Mouse (Mus musculus) urinary bladder, postnatal 10 days (tissue): Measurements from ENCODE around the gene Serpina9.
"Not testable (repeated sequence)": the region's sequence is repeated elsewhere in the genome, so short reads cannot be mapped to it uniquely, and the experiment has no call there.

Experiments used
- DNase-seq: peaks from one replicate; pipeline ENCODE4 v3.0.0; 2022; ENCODE audit warnings: low spot score

Gene Serpina9

GRCm38 (mm10) chr12:103989857-103990256, 23.7 kb downstream of the Serpina9 start, which contains the start of gene Serpina11:
Gene Serpina11 (minus strand): TSS chr12:103989957.
- no peak for DNase-seq

DNA sequence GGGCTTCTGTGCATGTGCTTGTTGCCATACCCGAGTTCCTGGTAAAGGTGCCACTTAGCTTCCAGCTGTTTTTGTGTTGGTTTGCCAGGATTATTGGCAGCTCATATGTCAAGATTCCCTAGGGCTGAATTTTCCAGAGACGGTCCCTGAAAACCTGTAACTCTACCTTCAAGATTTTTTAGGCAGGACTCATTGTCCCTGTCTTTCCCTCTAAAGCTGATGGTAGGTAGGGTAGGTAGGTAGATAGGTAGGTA, 24.1 kb downstream of the Serpina9 start:
- no peak for DNase-seq

GRCm38 (mm10) chr12:103988754-103989513, 24.6 kb downstream of the Serpina9 start:
- DNase-seq, result no peak

GRCm38 (mm10) chr12:103985868-103986267, 27.7 kb downstream of the Serpina9 start:
- DNase-seq, result no peak

GRCm38 (mm10) chr12:103984935-103985334, 28.6 kb downstream of the Serpina9 start:
- DNase-seq, result no peak

DNA sequence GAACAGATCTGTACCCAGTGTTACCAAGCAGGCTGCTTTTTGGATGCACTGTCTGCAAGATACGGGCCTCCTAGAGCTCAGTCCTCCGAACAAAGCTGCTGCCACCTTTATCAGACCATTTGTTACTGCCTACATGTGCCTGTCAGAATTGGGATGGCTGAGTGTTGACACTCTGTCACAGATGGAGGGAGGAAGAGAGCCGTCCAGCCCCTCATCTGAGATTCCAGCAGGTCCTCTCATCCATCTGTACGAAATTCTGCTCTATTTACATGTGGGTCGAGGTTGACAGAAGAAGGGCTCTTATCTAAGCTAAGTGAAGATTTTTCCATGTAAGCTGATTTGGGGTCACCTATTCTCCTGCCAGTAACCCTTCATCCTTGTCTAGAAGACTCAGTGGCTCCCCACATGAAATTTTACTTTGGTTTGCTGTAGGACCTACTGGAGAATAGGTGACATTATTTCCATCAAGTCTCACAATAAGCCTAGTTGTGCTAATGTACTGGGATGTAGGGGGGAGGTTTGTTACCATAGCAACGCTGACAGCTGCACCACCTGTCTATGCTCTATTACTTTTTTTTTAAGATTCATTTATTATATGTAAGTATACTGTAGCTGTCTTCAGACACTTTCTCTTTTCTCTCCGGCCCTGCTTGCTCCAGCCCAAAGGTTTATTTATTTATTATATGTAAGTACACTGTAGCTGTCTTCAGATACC, 31.8 kb downstream of the Serpina9 start:
- no peak for DNase-seq

DNA sequence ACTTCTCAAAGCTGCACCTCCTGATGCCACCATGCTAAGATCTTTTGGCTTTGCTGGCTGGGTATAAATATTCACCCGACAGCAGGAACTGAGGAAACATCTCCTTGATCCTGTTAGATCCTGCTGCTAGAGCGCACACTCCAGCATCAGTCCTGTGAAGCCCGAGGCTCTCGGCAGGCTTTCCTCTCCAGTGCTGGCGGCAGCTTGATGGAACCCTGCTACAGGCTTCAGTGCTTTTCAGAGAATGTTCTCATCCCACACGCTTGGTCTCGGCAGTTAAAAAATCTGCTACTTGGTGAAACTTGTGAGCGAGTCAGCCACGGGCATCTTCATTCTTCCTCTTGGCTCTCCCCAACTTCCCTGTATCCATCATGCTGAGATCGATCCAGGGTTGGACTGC, 35.3 kb downstream of the Serpina9 start:
- no peak for DNase-seq

DNA sequence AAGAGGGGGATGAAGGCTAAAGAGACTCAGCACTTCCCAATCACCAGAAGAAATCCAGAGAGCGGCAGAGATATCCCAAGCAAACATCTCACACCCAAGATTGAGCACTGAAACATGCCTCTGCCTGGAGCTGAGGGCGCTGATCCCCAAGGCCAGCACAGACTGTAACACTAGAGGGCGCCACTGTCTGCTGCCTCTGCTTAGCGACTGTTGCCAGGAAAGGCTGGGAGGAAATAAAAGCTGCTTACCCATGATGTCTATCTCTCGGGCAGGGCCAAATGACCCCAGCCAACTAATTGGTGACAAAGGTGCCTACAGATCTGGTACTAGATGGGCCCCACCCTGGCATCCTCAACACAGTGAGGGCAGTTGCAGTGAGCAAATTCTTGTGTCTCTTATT, 35.7 kb downstream of the Serpina9 start:
- DNase-seq, result no peak

GRCm38 (mm10) chr12:103977060-103977459, 36.5 kb downstream of the Serpina9 start:
- DNase-seq, result no peak

GRCm38 (mm10) chr12:103971080-103971479, 42.5 kb downstream of the Serpina9 start:
- no peak for DNase-seq

DNA sequence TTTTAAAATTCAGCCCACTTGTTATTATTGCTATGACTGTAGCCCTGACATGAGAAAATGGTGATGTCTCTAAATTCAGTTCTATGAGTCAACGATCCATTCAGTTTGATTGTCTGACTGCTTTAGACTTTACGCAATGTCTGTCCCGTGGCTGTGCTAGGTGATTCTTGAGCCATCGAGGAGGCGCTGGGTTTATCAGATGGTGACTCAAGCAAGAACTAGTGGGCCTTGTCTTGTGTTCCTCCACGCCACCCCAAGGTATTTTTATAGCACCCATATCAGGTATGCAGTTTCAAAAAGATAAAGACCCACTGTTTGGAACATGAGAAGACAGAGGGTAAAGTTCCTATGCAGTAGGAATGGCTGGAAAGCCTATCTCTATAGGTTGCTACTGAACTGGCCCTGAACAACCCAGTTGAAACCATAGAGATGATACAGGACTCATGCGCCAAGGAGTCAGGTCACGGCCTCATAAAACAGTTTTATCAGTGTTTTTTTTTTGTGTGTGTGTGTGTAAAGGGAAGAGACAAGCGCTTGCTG, 43.9 kb downstream of the Serpina9 start:
- DNase-seq, result no peak

DNA sequence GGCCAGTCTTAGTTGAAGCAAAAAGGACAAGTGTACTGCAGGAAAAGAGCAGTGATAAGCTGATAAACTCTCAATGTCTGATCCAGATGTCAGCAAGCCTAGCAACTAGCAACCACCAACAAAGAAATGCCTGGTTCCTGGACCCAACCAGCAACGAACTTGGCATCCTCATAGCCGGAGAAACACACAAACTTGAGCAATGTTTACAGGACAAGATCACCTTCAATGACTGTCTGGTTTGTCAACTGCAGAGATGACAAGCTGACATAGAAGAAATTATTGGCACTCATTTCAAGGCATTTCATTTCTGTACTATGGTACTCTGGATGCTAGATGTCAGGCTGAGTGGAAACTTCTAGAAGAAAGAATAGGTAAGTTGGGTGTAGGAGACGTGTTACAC, 46.8 kb downstream of the Serpina9 start:
- no peak for DNase-seq

DNA sequence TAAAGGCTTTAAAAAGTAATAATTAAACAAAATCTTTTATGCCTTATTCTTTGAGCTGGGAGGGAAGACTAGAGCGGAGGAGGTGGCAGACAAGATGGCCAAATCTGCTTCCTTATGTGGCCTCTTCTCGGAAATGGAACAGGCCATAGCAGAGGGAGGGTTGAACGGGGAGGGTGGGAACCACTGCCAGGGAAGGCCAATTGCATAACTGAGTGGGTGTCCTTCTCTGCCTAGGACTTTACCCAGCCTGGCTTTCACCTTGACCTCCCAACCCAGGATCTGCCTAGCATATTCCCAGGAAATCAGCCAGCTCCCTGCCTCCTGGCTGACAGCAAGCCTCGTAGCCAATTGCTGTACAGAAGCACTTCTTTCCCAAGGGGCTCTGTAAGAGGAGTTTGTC, 50.3 kb downstream of the Serpina9 start:
- DNase-seq, result no peak

DNA sequence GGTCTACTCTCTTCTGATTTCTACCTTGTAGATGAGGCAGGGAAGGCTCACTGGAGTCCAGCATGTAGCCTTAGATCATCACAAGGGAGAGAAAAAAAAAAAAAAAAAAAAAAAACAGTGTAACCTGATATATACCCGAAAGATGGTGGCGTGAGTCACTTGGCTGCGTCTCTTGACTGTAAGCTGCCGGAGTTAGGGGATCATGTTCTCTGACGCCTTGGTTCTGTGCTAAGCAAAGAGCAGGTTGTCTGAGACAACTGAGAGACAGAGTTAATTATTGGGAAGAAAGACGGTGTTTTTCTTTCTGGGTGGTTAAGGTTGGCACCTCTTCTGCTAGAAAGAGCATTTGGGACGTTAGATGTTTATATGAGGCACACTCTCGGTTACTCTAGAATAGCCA, 50.7 kb downstream of the Serpina9 start:
- DNase-seq, result no peak

DNA sequence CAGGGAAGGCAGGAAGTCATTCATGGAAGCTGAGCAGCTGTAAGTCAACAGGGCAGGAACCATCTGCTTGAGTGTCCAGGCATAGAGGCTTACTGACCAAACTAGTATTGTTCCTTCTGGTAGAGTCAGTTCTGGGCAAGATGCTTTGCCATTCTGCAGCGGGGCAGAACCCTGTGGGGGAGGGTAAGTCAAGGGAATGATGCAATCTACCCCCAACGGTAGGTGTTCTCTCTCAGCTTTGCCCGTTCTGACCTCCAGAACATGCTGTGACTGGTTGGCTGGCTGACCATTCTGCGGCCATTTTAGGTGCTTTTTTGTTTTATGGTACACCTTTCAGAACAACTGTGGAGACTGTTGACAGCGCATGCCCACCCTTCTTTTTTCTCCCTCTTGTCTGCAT, 51.2 kb downstream of the Serpina9 start:
- DNase-seq, result no peak

DNA sequence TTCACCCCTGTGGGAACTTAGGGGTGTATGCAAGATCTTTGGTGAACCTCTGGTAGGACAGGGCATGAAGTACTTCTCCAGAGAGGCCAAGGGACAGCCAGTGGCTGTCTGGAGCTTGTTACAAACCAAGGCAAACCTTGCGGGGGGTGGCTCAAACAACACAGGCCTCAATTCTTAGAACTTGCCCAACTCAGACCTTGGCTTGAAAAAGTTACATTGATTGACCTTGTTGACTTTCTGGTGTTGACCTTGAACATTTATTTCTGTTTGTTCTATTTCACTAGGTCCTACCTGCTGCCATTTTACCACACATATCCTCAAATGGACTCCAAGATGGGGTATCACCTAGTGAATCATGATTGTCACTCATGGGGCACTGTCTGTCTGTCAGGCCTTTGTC, 51.8 kb downstream of the Serpina9 start:
- no peak for DNase-seq

DNA sequence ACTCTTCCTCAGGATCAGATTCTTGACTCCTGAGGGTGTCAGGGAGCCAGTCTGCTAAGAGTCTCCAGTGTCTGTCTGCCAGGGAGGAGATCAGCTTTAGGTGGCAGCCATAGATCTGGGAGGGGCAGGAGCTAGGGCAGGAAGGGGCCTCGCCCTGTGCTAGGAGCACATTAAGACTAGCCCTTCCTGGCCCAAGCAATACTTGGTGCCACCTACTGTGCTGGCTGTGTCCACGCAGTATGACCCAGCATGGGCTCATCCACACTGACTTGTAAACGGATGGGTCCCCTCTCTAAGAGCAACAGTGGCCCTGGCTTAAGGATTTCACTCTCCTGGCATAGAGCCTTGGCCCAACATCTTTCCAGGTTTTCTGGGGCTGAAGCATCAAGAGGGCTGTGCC, 54.8 kb downstream of the Serpina9 start, which contains the start of gene Serpina1e:
Serpina1e (minus strand) TSS at position 178 of the 400 bp plus-strand sequence.
- no peak for DNase-seq

- DNase-seq, result not testable (repeated sequence)
These were observed 57.0 kb downstream of the Serpina9 start for GRCm38 (mm10) chr12:103956555-103956954.

- not testable (repeated sequence) for DNase-seq
These were observed 60.6 kb downstream of the Serpina9 start for GRCm38 (mm10) chr12:103952972-103953371.

DNA sequence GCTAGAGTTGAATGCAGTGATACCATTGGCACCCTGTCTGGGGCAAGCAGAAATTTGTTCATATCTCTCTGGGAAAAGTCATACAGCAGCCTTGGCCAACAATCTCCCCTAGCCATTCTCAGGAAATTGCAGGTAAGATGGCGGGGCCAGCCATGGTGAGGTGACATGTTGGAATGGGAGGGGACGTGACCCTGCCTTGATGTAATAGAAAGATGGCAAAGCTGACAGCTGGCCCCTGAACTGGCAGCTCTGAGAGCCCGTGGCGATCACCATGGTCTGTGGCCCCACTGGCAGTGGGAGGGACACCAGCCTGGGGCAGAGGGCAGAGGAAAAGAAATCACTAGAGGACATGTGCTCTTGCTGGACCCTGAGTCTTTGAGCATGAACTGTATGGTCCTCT, 67.3 kb downstream of the Serpina9 start:
- no peak for DNase-seq
